Mouse (Mus musculus) fibroblast of lung, adult 2 months (primary cell): ENCODE data around the gene Selenok.

Experiments
- DNase-seq: peaks from one replicate; pipeline ENCODE4 v3.0.0-alpha.2; 2011; ENCODE audit warnings: low read depth

Gene Selenok

GRCm38 (mm10) chr14:29968075-29968821, at the start of gene Selenok:
Selenok (plus strand) TSS chr14:29968308.
- peak; percentile 97 for DNase-seq

GRCm38 (mm10) chr14:29928966-29929365, 39.1 kb upstream of the Selenok start:
- no peak for DNase-seq

GRCm38 (mm10) chr14:29935516-29935915, 32.6 kb upstream of the Selenok start:
- DNase-seq, result no peak

GRCm38 (mm10) chr14:29937466-29937865, 30.6 kb upstream of the Selenok start:
- no peak for DNase-seq

- no peak for DNase-seq
These were observed 28.4 kb upstream of the Selenok start for GRCm38 (mm10) chr14:29939600-29940312.

GRCm38 (mm10) chr14:29940313-29940812, 27.7 kb upstream of the Selenok start:
- DNase-seq, result no peak

GRCm38 (mm10) chr14:29940877-29941276, 27.2 kb upstream of the Selenok start:
- peak; percentile 20 for DNase-seq

GRCm38 (mm10) chr14:29946761-29947309, 21.3 kb upstream of the Selenok start:
- DNase-seq, result no peak

- no peak for DNase-seq
These were observed 17.3 kb upstream of the Selenok start for GRCm38 (mm10) chr14:29950805-29951204.

- DNase-seq, result no peak
These were observed 10.7 kb upstream of the Selenok start for GRCm38 (mm10) chr14:29957393-29957792.

- no peak for DNase-seq
These were observed 497 bp upstream of the Selenok start for GRCm38 (mm10) chr14:29967611-29968010.

GRCm38 (mm10) chr14:29971446-29971845, 3.3 kb downstream of the Selenok start:
- no peak for DNase-seq

- no peak for DNase-seq
These were observed 3.9 kb downstream of the Selenok start for GRCm38 (mm10) chr14:29971993-29972392.

GRCm38 (mm10) chr14:29976927-29977326, 8.8 kb downstream of the Selenok start:
- no peak for DNase-seq

GRCm38 (mm10) chr14:29978254-29979204, 10.4 kb downstream of the Selenok start, which contains the start of gene Actr8:
Actr8 (plus strand) TSS chr14:29978337.
- peak; percentile 78 for DNase-seq

- peak; percentile 14 for DNase-seq
These were observed 12.5 kb downstream of the Selenok start for GRCm38 (mm10) chr14:29980447-29981205.

GRCm38 (mm10) chr14:29986096-29986495, 18.0 kb downstream of the Selenok start:
- DNase-seq, result no peak

GRCm38 (mm10) chr14:29987276-29987675, 19.2 kb downstream of the Selenok start:
- DNase-seq, result no peak

- no peak for DNase-seq
These were observed 19.6 kb downstream of the Selenok start for GRCm38 (mm10) chr14:29987739-29988138.

- no peak for DNase-seq
These were observed 20.2 kb downstream of the Selenok start for GRCm38 (mm10) chr14:29988337-29988736.

GRCm38 (mm10) chr14:29994976-29995375, 26.9 kb downstream of the Selenok start:
- no peak for DNase-seq
